ENCODE assay signal across 20 mouse cellular contexts in the genomic region with DNA sequence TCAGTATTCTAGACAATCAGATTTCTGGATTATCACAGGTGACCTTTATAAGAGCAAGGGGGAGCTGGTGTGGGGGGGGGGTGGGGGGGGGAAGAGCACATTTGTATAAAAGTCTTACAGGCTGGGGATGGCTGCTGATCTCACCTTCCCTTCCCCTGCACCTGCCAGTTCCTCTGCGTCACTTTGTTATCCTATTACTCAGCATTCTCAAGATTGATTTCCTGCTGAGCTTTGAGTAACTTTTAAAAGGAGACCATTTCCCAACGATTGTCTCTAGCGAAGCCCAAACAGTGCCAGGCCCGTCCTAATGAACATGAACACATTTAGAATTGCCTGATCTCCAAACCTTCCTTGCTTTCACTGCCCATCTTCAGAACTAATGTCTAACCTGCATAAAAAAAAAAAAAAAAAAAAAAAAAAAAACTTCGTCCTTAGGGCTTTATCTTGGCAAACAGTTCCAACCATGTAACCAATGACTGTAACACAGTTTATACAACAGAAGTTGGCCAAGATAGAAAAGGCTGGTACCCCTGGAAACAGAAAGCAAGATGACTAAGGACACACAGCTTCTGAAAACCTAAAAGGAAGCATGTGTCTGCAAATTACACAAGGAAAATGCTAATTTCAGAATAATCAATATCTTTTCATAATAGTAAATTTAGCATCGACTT. TPM values are rescaled to one million over a fixed set of nuclear protein-coding genes. Genes with fewer than 3 reads are reported as not detected.
A peak's percentile ranks its signal among the peaks of the same experiment; 100 is the strongest.
DNase-seq lines count a peak whose midpoint lies in the region; ATAC-seq and TF ChIP-seq lines count a peak whose summit lies in the region.
"Had no signal": no experiment of that assay in that cellular context is flagged by ENCODE, and none has a peak within 500 bp of the region (broad histone marks: within the 10 kb centered on the region; RNA-seq: fewer than 3 reads in every experiment).

No protein-coding gene starts in this region.

- WGBS in liver, postnatal 0 days (ENCODE audit: insufficient replicate concordance): 30% methylated on average over 6 of the region's 6 CpGs

- no peak overlapping the region for H3K4me3 ChIP-seq in liver, postnatal 0 days (ENCODE audit: low read depth, low read length)
- H3K4me3 ChIP-seq: embryonic facial prominence, embryonic 10.5 days; limb, embryonic 15.5 days; neural tube, embryonic 13.5 days had no signal

- no peak overlapping the region for H3K4me2 ChIP-seq in liver, postnatal 0 days (ENCODE audit: low read depth, low read length)
- H3K4me2 ChIP-seq: hindbrain, embryonic 14.5 days; limb, embryonic 15.5 days; neural tube, embryonic 13.5 days had no signal

- no peaks in the 10 kb centered on the region for H3K27me3 ChIP-seq in liver, postnatal 0 days (ENCODE audit: insufficient read depth, low read length)
- H3K27me3 ChIP-seq: limb, embryonic 15.5 days; neural tube, embryonic 13.5 days had no signal

- H3K9ac ChIP-seq in liver, postnatal 0 days (replicated peaks): no peak overlapping the region
- H3K9ac ChIP-seq: hindbrain, embryonic 14.5 days; limb, embryonic 15.5 days; neural tube, embryonic 13.5 days had no signal

- H3K27ac ChIP-seq in liver, postnatal 0 days (ENCODE audit: low read depth): no peak overlapping the region
- H3K27ac ChIP-seq: embryonic facial prominence, embryonic 10.5 days; hindbrain, embryonic 14.5 days; kidney, postnatal 0 days; limb, embryonic 15.5 days; neural tube, embryonic 13.5 days had no signal

- no peaks in the 10 kb centered on the region for H3K9me3 ChIP-seq in liver, postnatal 0 days (ENCODE audit: low read length)
- H3K9me3 ChIP-seq: embryonic facial prominence, embryonic 10.5 days; limb, embryonic 15.5 days; neural tube, embryonic 13.5 days had no signal

- H3K4me1 ChIP-seq in liver, postnatal 0 days (ENCODE audit: insufficient read depth): peaks cover 6% of the 10 kb centered on the region; the same call in 1 of the 2 replicates

- H3K36me3 ChIP-seq in liver, postnatal 0 days (replicated peaks; ENCODE audit: insufficient read depth, low read length): no peaks in the 10 kb centered on the region
- H3K36me3 ChIP-seq: embryonic facial prominence, embryonic 10.5 days; limb, embryonic 15.5 days; neural tube, embryonic 13.5 days had no signal

- DNase-seq in liver, postnatal 0 days: no peak
- DNase-seq in liver (no peak), ZHBTc4 (ENCODE audit: low read depth, low spot score) (peak; percentile 5)
- DNase-seq in embryo, embryonic 9.5 days (ENCODE audit: extremely low spot score): no peak
- no peak for DNase-seq in gastrocnemius, postnatal 25 days
- DNase-seq: adrenal gland, postnatal 25 days; cerebellum, adult 11 months; cerebellum, postnatal 10 days; heart, adult 18-20 months; heart, postnatal 36 days; midbrain, embryonic 14.5 days; right cerebral cortex, adult 18-20 months had no signal

- no peak for ATAC-seq in liver, postnatal 0 days
- ATAC-seq in CD4-positive, CD25-positive, alpha-beta regulatory T cell, adult 4 months: peak; percentile 65
- ATAC-seq in megakaryocyte-erythroid progenitor cell, adult 5-6 weeks (replicated peaks; ENCODE audit: low FRiP score, low TSS enrichment, poor library complexity, severe bottlenecking): peak; percentile 84
- ATAC-seq: intestine, postnatal 0 days had no signal

- 0 out of 2 replicates have a peak, but pooled peaks have one; percentile 23 for TF ChIP-seq EP300 in liver, postnatal 0 days (IDR thresholded peaks at IDR 0.05; ENCODE audit: low read depth)

- no peak for TF ChIP-seq CTCF in liver, postnatal 0 days (IDR thresholded peaks at IDR 0.05; ENCODE audit: low read depth)

RNA-seq across cellular contexts. Expression of gene Hnrnpll, which starts 29.9 kb away (rescaled TPM):
- polyA plus RNA-seq in liver, postnatal 0 days (2015; fragmentation: Nextera tagmentation; extraction: Ambion mirVana): 13.4 and 14.9 TPM in 2 replicates
- 10 to 100 TPM; 23.0 to 30.2 TPM for polyA plus RNA-seq in CD4-positive, CD25-positive, alpha-beta regulatory T cell, adult 4 months (2017; shearing (Covaris generic))
- total RNA-seq in megakaryocyte-erythroid progenitor cell, adult 5-6 weeks (2014; fragmentation: Nextera tagmentation): 79.4 and 80.8 TPM in 2 replicates
- 63.8 and 72.3 TPM in 2 replicates for total RNA-seq in megakaryocyte-erythroid progenitor cell, adult 5-6 weeks (2017)
- total RNA-seq in gastrocnemius, postnatal 25 days (2021): 10 to 100 TPM; 13.7 to 14.6 TPM

RNA-seq across cellular contexts. Expression of gene Galm, which starts 35.3 kb away (rescaled TPM):
- 47.0 and 47.8 TPM in 2 replicates for polyA plus RNA-seq in liver, postnatal 0 days (2015; fragmentation: Nextera tagmentation; extraction: Ambion mirVana)
- polyA plus RNA-seq in CD4-positive, CD25-positive, alpha-beta regulatory T cell, adult 4 months (2017; shearing (Covaris generic)): 10 to 100 TPM; 51.3 to 58.6 TPM
- 2.3 and 3.9 TPM in 2 replicates for total RNA-seq in megakaryocyte-erythroid progenitor cell, adult 5-6 weeks (2014; fragmentation: Nextera tagmentation)
- total RNA-seq in megakaryocyte-erythroid progenitor cell, adult 5-6 weeks (2017): 3.0 and 4.2 TPM in 2 replicates
- 1 to 10 TPM; 1.3 to 2.7 TPM for total RNA-seq in gastrocnemius, postnatal 25 days (2021)

Comparison
In these comparisons a context has a peak if more than half of its experiments do, and no peak if none do; other contexts are left out.
1. RNA of gene Hnrnpll, which starts 29.9 kb away (total RNA-seq): 63.8 to 80.8 TPM in megakaryocyte-erythroid progenitor cell, adult 5-6 weeks; 13.7 to 14.6 TPM in gastrocnemius, postnatal 25 days; every median in the first group is over 4 times any median in the second.